Mouse (Mus musculus): ENCODE results near the gene Rdm1. TPM values are rescaled to one million over a fixed set of nuclear protein-coding genes. Genes with fewer than 3 reads are reported as not detected.
"Not testable (repeated sequence)": the region's sequence is repeated elsewhere in the genome, so short reads cannot be mapped to it uniquely, and the experiment has no call there.

Gene Rdm1
- polyA plus RNA-seq, 1 experiment: 3.8 TPM

DNA sequence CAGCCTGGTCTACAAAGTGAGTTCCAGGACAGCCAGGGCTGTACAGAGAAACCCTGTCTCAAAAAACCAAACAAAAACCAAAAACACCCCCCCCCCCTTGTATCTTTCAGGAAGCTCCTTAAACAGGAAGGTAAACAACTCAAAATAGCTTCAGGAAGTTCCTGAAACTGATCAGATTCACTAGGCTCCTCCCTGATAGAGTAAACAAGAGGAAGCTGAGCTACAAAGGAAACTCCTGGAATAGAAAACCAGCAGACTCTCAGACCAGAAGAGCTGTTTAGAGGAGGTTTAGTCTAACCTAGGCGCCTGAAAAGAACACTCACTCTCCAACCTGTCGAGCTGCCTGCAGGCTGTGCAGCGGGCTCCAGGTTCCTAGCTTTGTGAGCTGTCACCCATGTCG is 12.8 kb downstream of the Rdm1 start:
- Histone ChIP-seq H3K9me3 (peaks cover 6% of the 10 kb centered on the region), H3K4me3 (replicated peaks) (no peak overlapping the region), H3K27me3 (replicated peaks) (peaks cover 4% of the 10 kb centered on the region), H3K36me3 (replicated peaks; ENCODE audit: low read length) (peaks cover 15% of the 10 kb centered on the region), H3K4me1 (peaks cover 22% of the 10 kb centered on the region)
- TF ChIP-seq FLI1 (IDR thresholded peaks at IDR 0.05; ENCODE audit: low read length) (no peak), GATA1 (IDR thresholded peaks at IDR 0.05; ENCODE audit: borderline replicate concordance, low read length) (no peak)

- Histone ChIP-seq H3K4me1 (peaks cover 19% of the 10 kb centered on the region), H3K4me3 (replicated peaks) (peak overlapping the region; percentile 53)
- not testable (repeated sequence) for H3K36me3 ChIP-seq (replicated peaks; ENCODE audit: low read length); H3K9me3 ChIP-seq; H3K27me3 ChIP-seq (replicated peaks)
These were observed 14.1 kb downstream of the Rdm1 start for GRCm38 (mm10) chr11:101640857-101641709.

- H3K4me3 ChIP-seq (replicated peaks): peak overlapping the region; percentile 42
- not testable (repeated sequence) for H3K27me3 ChIP-seq (replicated peaks); H3K9me3 ChIP-seq; H3K36me3 ChIP-seq (replicated peaks; ENCODE audit: low read length)
- peaks cover 19% of the 10 kb centered on the region for H3K4me1 ChIP-seq
These were observed 15.0 kb downstream of the Rdm1 start for GRCm38 (mm10) chr11:101641710-101642642.

DNA sequence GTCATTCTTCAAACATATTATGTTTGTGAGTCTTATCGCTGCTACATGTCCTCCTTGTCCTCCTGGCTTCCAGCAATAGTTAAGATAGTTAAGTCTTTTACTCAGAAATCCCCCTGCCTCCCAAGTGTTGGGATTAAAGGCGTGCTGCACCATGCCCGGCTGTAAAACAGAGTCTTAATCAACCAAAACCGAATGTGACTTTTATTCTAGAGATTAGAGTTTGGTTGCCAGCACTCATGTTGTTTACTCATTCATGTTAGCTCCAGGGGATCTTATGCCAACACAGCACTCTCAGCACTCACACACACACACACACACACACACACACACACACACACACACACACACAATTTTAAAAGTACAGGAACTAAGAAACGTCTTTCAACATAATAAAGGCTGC is 15.9 kb downstream of the Rdm1 start:
- Histone ChIP-seq H3K27me3 (replicated peaks) (no peaks in the 10 kb centered on the region), H3K4me3 (replicated peaks) (no peak overlapping the region), H3K9me3 (peaks cover 6% of the 10 kb centered on the region), H3K4me1 (peaks cover 19% of the 10 kb centered on the region), H3K36me3 (replicated peaks; ENCODE audit: low read length) (no peaks in the 10 kb centered on the region)
- TF ChIP-seq GATA1 (IDR thresholded peaks at IDR 0.05; ENCODE audit: borderline replicate concordance, low read length): no peak
- TF ChIP-seq FLI1 (IDR thresholded peaks at IDR 0.05; ENCODE audit: low read length): no peak

DNA sequence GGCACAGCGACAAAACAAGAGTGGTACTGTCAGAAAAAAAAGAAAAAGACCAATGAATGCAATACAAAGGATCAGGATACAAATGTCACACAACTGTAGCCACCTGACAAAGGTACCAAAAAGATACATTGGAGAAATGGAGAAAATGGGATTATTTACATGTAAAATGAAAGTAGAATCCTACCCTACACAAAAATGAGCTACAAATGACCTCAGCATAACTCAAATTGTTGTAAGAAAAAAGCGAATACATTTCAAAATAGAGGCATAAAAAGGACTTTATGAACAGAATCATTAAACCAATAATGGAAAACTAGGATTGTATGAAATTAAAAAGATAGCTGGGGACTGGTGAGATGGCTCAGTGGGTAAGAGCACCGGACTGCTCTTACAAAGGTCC is 17.6 kb downstream of the Rdm1 start:
- H3K27me3 ChIP-seq (replicated peaks): no peaks in the 10 kb centered on the region
- H3K36me3 ChIP-seq (replicated peaks; ENCODE audit: low read length): no peaks in the 10 kb centered on the region
- H3K4me1 ChIP-seq: peaks cover 16% of the 10 kb centered on the region
- H3K9me3 ChIP-seq: peaks cover 12% of the 10 kb centered on the region
- TF ChIP-seq FLI1 (IDR thresholded peaks at IDR 0.05; ENCODE audit: low read length) (no peak), GATA1 (IDR thresholded peaks at IDR 0.05; ENCODE audit: borderline replicate concordance, low read length) (no peak)
- H3K4me3 ChIP-seq (replicated peaks): no peak overlapping the region

DNA sequence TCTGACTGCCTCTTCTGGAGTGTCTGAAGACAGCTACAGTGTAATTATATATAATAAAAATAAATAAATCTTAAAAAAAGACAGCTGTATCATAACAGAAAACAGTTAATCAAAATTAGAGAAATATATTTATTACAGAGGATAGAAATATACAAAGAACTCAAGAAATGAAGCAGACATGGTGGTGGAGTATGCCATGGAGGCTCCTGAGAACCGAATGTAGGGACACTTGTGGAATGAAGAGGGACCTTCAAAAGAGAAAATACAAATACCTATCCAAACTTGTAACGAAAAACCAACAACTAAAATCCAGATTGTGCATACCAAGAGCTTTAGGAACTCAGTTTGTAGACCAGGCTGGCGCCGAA is 18.0 kb downstream of the Rdm1 start:
- not testable (repeated sequence) for H3K4me3 ChIP-seq (replicated peaks); H3K9me3 ChIP-seq; H3K36me3 ChIP-seq (replicated peaks; ENCODE audit: low read length); H3K27me3 ChIP-seq (replicated peaks)
- peaks cover 13% of the 10 kb centered on the region for H3K4me1 ChIP-seq

GRCm38 (mm10) chr11:101645411-101646282 is 18.7 kb downstream of the Rdm1 start:
- peak overlapping the region; percentile 83 for H3K4me3 ChIP-seq (replicated peaks)
- not testable (repeated sequence) for H3K36me3 ChIP-seq (replicated peaks; ENCODE audit: low read length); H3K27me3 ChIP-seq (replicated peaks); H3K9me3 ChIP-seq
- H3K4me1 ChIP-seq: peaks cover 10% of the 10 kb centered on the region; the same call in 1 of the 2 replicates

DNA sequence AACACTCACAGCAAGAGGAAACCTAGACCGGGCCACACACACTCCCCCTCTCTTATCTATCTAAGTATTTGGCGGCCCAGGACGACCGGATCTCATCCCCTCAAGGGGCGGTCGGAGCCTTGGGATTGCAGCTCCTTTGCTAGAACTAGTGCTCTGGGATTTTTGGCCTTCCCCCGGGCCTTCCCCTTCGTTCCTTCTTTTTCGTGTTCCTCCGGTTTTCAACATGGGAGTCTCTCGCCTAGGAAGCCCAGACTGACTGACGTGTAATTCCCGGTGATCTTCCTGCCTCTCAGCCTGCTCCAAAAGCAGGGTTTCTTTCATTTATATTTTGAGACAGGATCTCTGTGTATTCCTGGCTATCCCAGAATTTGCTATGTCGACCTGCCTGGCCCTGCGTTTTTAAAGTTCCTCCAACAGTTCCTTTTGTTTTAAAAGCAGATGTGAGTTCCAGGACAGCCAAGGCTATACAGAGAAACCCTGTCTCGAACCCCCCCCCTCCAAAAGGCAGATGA is 19.3 kb downstream of the Rdm1 start:
- Histone ChIP-seq H3K4me1 (peaks cover 10% of the 10 kb centered on the region; the same call in 1 of the 2 replicates), H3K4me3 (replicated peaks) (peak overlapping the region; percentile 50)
- not testable (repeated sequence) for H3K9me3 ChIP-seq; H3K27me3 ChIP-seq (replicated peaks); H3K36me3 ChIP-seq (replicated peaks; ENCODE audit: low read length)

DNA sequence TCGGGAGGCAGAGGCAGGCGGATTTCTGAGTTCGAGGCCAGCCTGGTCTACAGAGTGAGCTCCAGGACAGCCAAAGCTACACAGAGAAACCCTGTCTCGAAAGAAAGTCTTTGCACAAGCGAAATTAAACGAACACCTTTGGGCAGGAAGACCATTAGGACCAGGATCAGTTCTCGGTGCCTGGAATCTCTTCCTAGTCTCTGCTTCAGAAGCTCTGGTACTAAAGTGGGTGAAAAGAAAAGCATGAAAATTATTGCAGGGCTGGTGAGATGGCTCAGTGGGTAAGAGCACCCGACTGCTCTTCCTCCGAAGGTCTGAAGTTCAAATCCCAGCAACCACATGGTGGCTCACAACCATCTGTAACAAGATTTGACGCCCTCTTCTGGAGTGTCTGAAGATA is 20.1 kb downstream of the Rdm1 start:
- not testable (repeated sequence) for H3K9me3 ChIP-seq; H3K36me3 ChIP-seq (replicated peaks; ENCODE audit: low read length); H3K4me3 ChIP-seq (replicated peaks); H3K27me3 ChIP-seq (replicated peaks)
- H3K4me1 ChIP-seq: peaks cover 10% of the 10 kb centered on the region; the same call in 1 of the 2 replicates

GRCm38 (mm10) chr11:101656356-101656755 is 29.4 kb downstream of the Rdm1 start:
- peaks cover 11% of the 10 kb centered on the region for H3K27me3 ChIP-seq (replicated peaks)
- H3K4me1 ChIP-seq: peaks cover 28% of the 10 kb centered on the region
- peaks cover 6% of the 10 kb centered on the region; the same call in 1 of the 2 replicates for H3K9me3 ChIP-seq
- H3K36me3 ChIP-seq (replicated peaks; ENCODE audit: low read length): no peaks in the 10 kb centered on the region
- H3K4me3 ChIP-seq (replicated peaks): no peak overlapping the region
- TF ChIP-seq FLI1 (IDR thresholded peaks at IDR 0.05; ENCODE audit: low read length): no peak
- no peak for TF ChIP-seq GATA1 (IDR thresholded peaks at IDR 0.05; ENCODE audit: borderline replicate concordance, low read length)
